Mouse (Mus musculus): ENCODE measurements around the gene Trp53i11.

Trp53i11 gene

GRCm38 (mm10) chr2:93242166-93242565 lies 54.8 kb downstream of the Trp53i11 start:
- no peak for DNase-seq (ENCODE audit: low spot score in 2 of 2)

GRCm38 (mm10) chr2:93243439-93244089 lies 56.2 kb downstream of the Trp53i11 start:
- no peak for DNase-seq (ENCODE audit: low spot score in 2 of 2)

- no peak for DNase-seq (ENCODE audit: low spot score in 2 of 2)
These were observed 56.7 kb downstream of the Trp53i11 start for GRCm38 (mm10) chr2:93244090-93244443.

GRCm38 (mm10) chr2:93249058-93249457 lies 61.7 kb downstream of the Trp53i11 start:
- DNase-seq (ENCODE audit: low spot score in 2 of 2), result no peak

GRCm38 (mm10) chr2:93250611-93251010 lies 63.3 kb downstream of the Trp53i11 start:
- no peak for DNase-seq (ENCODE audit: low spot score in 2 of 2)
